Mouse (Mus musculus): Measurements from ENCODE around the gene Nudt8. TPM values are rescaled to one million over a fixed set of nuclear protein-coding genes. Genes with fewer than 3 reads are reported as not detected.
A peak's percentile ranks its signal among the peaks of the same experiment; 100 is the strongest.
"Not testable (repeated sequence)": the region's sequence is repeated elsewhere in the genome, so short reads cannot be mapped to it uniquely, and the experiment has no call there.

Gene Nudt8
- 10 to 100 TPM; 19.2 to 19.6 TPM for total RNA-seq (2021)
- long read RNA-seq, experiment 1, transcript Nudt8-201 (4 exons, 787 nt) = major isoform, 11 of 12 reads
- long read RNA-seq, experiment 1, partial matches to known transcripts = 1 of 12 reads
- long read RNA-seq, experiment 1, other reads (novel, unspliced or antisense) = 0 of 12 reads
- long read RNA-seq, experiment 2, transcript Nudt8-202 (3 exons, 1,082 nt) = minor isoform, 5 of 20 reads
- long read RNA-seq, experiment 2, transcript Nudt8-201 (4 exons, 787 nt) = major isoform, 15 of 20 reads
- long read RNA-seq, experiment 2, partial matches to known transcripts = 0 of 20 reads
- long read RNA-seq, experiment 2, other reads (novel, unspliced or antisense) = 0 of 20 reads

DNA sequence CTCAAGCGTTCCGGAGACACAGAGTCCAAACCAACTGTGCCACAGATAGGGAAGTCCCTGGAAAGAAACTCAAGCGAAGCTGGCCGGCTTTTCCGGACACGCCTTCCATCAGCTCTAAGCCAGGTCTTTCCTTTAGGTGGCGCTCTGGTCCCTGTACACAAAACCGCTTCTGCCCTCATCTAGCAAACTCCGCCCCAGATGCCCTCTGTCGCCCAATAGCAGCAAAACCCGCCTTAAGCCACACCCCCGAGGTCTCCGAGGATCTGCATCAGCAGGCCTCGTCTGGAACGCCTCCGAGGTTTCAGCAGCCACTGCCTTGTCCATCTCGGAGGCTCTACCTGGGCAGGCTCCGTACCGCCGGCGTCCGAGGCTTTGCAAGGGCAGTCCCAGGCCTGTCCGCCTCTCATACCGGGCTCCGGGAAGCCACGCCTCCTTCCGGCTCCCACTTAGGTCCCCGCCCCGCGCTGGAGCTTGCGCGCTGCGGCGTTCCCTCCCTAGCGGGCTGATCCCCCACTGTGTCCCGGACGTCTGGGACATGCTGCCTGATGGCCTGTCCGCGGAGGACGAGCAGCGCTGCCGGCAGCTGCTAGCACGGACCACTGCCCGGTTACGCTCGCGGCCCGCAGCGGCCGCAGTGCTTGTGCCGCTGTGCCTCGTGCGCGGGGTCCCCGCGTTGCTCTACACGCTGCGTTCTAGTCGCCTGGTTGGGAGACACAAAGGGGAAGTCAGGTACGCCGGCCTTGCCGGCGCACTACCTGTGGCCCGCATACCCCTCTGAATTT, at the start of gene Nudt8, which contains the start of gene Gm49405:
TSS of gene Nudt8 (plus strand) at position 462 of the 782 bp plus-strand sequence.
TSS of gene Gm49405 (plus strand) at position 508 of the 782 bp plus-strand sequence.
- DNase-seq = peak; percentile 95
- intact Hi-C loops (cut with DNase I; ENCODE audit: low total_unique reads) = no loop called here

DNA sequence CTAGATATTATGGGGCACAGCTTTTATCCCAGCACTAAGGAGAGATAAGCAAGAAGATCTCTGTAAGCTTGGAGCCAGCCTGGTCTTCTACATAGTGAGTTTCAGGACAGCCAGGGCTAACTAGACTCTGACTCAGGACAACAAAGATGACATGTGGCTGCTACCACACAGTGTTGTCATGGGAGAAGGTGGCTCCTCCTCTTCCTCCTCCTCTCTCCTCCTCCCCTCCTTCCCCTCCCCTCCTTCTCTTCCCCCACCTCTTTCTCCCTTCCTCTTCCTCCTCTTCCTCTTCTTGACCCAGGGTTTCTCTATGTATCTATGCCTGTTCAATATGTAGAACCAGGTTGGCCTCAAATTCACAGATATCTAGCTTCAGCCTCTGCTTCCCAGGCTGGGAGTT, 48.9 kb upstream of the Nudt8 start:
- intact Hi-C loops (cut with DNase I; ENCODE audit: low total_unique reads) = no loop called here
- DNase-seq = no peak

DNA sequence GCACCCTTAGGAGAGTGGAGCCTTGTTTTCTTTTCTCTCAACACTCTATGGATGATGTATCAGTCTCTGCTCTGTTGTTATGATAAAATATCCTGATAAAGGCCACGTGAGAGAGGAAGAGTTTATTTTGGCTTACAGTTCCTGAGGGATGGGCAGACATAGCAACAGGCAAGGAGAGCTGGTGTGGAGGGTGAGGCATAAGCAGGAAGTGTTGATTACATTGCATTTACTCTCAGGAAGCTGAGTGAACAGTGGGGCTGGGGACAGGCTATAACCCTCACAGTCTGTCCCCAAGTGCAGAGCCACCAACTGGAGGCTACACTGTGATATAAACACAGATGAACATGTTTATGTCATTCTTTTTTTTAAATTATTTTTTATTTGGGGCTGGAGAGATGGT, 48.3 kb upstream of the Nudt8 start:
- no peak for DNase-seq
- intact Hi-C loops (cut with DNase I; ENCODE audit: low total_unique reads) = no loop called here

DNA sequence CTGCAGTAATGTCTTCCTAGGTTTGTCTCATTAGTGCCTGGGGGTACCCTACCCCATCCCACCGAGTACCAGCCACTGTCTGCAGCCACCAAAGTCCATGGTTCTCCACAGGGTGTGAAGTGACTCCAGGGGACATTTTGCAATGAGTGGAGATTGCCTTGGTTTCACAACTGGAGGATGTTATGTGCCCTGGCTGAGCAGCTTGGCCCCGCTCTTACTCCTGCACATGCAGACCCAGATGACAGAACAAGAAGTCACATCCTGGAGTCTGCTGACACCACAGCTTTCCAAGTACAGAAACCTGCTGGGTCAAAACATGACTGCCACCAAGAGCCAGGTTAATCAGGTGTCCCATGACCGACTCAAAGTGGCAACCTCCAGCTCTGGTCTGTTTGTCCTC, 45.3 kb upstream of the Nudt8 start:
- DNase-seq = no peak
- intact Hi-C loops (cut with DNase I; ENCODE audit: low total_unique reads) = no loop called here

DNA sequence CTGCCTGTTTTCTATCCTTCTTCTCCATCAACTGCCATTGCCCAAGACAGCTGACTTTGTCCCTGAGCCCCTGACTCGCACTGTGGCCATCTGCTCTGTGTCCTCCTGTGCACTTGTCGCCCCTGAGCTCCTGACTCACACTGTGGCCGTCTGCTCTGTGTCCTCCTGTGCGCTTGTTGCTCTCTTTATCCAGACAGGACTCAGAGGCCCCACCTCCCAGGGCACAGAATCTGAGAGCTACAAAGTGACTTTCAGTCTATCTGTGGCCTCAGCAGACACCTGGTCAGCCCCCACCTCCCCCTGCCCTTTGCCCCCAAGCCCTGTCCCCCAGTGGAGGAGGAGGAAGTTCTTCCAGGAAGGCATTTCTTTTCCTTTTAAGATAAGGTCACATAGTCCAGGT, 44.6 kb upstream of the Nudt8 start:
- DNase-seq = no peak
- intact Hi-C loops (cut with DNase I; ENCODE audit: low total_unique reads) = no loop called here

DNA sequence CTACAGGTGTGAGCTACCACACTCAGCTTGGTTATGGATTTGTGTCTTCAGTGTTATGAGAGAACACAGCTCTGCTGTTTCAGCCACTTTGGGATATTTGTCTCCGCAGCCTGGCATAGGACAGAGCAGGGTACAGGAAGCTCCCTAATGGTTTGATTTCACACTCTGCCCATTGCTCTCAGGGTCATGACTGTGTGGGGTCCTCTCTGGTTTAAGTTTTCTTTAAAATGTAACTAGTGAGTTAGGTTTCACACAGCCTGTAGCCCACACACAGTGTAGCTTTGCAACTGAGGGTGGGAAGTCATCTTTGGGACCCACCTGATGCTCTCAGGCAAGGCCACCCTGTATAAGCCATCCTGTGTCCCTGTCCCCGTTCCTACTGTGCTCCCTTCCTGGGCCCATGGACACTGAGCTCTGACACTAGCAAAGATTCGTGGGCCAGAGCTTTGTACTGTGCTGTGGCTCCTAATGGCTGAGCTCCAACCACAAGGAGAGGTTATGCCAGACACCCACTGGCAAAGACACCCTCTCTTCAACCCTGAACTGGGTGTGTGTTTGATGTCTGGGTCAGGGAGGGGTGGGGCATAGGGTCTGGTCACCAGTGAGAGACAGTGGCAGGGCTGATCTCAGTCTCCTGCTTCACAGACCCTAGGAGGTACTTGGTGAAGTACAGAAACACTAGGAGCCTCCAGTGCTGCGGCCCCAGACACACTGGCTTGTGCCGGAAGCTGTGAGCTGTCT, 42.9 kb upstream of the Nudt8 start:
- DNase-seq; intact Hi-C loops (cut with DNase I; ENCODE audit: low total_unique reads): not testable (repeated sequence)

DNA sequence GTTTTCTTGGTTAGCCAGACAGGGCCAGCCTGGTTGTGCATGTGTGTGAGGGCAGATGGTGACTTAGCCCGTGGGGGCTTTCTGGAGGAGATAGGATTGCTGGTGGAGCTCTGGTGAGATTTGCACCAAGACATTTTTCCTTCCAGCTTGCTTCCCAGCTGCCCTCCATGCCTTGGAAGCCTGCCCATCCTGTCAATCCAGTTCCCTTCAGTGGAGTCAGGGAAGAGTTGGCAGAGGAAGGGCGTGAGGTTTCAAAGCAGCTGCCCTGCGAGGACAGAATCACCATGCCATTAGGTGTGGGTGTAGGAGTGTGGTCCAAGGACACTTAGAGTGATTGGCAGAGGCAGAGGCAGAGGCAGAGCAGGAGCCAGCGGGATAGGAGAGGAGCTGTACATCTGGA, 41.9 kb upstream of the Nudt8 start, which contains the start of gene Aldh3b3:
TSS of gene Aldh3b3 (plus strand) at position 176 of the 400 bp plus-strand sequence.
- intact Hi-C loops (cut with DNase I; ENCODE audit: low total_unique reads) = no loop called here
- no peak for DNase-seq

DNA sequence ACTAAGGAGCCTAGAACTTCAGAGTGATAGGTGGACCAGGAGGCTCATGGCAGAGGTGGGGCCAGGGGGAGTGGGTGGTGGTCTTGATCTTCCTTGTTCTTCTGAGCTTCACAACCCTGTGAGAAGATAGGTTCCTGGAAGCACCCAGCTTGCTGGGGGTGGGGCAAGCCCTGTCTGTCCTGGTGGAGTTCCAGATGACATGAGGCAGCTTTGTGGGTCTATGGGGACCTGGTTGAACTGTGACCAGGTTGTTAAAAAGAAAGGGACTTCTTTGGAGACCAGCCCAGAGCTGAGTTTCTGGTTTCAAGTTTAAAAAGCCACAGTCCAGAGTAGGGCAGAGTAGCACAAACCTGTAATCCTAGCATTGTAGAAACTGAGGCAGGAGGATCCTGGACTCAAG, 41.4 kb upstream of the Nudt8 start:
- no peak for DNase-seq

DNA sequence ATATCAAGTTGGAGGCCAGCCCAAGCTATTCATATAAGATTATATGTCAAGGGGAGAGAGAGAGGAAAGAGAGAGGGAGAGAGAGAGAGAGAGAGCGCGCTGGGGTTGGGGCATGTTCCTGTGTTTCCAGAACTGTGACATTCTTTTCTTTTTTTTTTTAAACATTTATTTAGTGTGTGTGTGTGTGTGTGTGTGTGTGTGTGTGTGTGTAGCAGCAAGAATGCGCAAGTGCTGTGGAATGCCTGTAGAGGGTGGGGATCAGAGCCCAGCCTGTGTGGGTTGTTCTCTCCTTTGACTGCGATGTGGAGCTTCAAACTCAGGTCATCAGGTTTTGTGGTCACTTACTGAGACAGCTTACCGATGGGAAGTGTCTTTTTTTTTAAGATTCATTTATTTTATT, 40.2 kb upstream of the Nudt8 start:
- intact Hi-C loops (cut with DNase I; ENCODE audit: low total_unique reads) = no loop called here
- no peak for DNase-seq

More for the DNA sequence above, 41.4 kb upstream of the Nudt8 start:
- intact Hi-C loops (cut with DNase I; ENCODE audit: low total_unique reads) = no loop called here

DNA sequence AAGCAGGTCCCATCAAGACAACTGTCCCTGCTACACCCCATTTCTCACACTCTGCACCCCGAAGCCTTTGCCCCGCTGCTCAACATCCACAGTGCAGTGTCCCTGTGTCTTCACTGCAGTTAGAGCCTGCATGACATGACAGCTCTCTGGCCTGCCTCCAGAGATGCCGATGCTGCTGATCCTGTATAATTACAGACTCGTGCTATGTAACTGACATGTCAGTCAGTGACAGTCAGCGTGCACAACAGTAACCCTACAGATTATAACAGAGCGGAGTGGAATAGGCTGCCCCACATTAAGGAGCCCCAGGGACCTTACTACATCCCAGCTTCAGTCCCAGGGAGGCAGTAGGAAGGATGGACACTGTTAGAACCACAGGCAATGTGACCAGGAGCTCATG, 38.6 kb upstream of the Nudt8 start:
- intact Hi-C loops (cut with DNase I; ENCODE audit: low total_unique reads); DNase-seq: not testable (repeated sequence)

DNA sequence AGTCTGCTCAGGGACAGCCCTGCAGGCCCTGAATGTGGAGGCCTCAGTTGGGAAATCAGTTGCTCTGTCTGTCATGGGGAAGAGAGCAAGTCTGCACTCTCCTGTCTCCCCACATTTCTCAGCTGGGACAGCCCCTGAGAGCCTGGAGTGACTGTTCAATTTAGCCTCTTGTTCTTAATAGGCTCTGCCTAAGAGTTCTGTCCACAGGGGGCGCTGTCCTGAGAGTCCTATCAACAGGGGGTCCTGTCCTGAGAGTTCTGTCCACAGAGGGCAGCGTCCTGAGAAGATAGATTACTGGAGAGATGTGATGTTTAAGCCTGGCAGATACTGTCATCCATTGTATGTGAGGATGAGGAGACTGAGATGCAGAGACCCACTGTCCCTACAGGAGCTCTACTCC, 37.9 kb upstream of the Nudt8 start:
- intact Hi-C loops (cut with DNase I; ENCODE audit: low total_unique reads) = no loop called here
- no peak for DNase-seq

DNA sequence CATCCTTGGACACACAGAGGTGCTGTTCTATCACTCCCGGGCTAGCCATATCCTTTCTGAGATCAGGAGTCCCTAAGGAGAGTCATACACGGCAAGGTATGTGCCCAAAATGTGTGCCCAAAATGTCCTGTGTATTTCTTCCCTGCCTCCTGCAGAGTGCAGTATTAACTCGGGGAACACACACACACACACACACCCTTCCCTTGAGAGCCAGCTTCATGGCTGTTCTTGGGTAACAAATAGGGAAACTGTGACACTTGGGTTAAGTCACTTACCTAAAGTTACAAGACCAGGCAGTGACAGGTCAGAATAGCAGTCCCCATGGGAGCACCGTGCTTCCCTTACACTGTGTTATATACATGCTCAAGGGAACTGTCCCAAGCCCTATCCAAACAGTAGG, 36.4 kb upstream of the Nudt8 start:
- intact Hi-C loops (cut with DNase I; ENCODE audit: low total_unique reads) = no loop called here

DNA sequence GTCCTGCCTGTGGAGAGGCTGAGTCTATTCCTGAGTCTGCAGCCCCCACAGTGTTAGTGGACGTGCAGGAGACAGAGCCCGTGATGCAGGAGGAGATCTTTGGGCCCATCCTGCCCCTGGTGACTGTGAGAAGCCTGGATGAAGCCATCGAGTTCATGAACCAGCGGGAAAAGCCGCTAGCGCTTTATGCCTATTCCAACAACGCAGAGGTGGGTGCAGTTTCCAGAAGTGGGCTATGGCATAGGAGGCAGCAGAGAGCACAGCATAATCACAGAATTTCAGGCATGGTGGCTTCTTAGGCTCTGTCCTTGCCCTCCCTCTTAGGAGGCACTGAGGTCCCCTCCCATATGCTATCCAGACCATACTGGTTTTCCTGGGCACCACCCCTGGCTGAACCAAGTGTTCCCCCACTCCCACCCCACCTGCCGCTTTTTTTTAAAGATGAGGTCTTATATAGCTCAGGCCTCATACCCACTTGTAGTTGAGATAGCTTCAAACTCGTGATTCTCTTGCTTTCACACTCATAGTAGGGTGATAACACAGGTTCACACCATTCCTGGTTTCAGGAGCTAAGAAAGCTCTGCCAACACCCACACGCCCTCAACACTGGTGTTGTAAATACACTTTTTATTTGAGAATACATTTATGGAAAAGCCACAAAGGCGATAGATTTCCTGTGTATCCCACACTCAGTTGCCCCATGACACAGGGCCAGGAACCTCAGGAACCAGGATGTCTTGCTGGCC, 33.9 kb upstream of the Nudt8 start:
- intact Hi-C loops (cut with DNase I; ENCODE audit: low total_unique reads) = no loop called here

More for the DNA sequence above, 36.4 kb upstream of the Nudt8 start:
- no peak for DNase-seq

DNA sequence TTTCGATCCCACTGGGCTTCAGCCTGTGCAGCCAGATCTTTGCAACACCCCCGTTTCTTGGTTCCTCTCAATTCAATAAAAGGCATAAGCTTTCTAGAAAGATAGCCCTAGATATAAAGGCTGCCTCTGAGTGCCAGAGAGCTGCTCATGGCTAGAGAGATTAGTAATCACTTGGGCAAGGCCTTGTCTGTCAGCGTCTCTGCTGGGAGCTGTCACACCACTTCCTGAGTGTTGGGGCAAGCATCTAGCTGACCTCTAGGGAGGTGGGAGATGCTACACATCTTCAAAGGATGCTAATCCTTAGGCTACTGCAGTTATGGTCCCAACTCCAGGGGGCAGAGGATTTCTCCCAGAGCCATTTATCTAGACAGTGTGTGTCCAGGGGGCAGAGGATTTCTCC, 33.1 kb upstream of the Nudt8 start:
- intact Hi-C loops (cut with DNase I; ENCODE audit: low total_unique reads) = no loop called here
- no peak for DNase-seq

More for the DNA sequence above, 33.9 kb upstream of the Nudt8 start:
- DNase-seq = no peak

DNA sequence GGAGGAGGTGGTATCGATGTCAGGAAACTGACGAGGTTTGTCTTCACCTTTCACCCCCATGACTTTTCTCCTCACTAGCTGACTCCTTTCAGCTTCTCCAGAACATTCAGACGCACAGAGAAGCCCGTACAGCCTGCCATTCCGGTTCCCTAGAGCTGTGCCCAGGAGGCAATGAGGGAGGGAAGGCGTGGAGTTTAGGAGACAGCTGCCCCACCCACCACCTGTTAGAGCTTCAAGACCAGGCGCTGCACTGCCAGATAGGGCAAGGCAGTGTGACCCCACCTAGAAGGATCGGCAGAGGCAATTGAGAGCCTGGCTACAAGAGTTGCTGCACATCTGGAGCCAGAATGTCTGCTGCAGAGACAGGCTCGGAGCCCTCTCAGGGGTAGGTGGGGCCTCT, 28.2 kb upstream of the Nudt8 start, which contains the start of gene Aldh3b2:
TSS of gene Aldh3b2 (plus strand) at position 100 of the 400 bp plus-strand sequence.
- intact Hi-C loops (cut with DNase I; ENCODE audit: low total_unique reads) = no loop called here
- DNase-seq = no peak

DNA sequence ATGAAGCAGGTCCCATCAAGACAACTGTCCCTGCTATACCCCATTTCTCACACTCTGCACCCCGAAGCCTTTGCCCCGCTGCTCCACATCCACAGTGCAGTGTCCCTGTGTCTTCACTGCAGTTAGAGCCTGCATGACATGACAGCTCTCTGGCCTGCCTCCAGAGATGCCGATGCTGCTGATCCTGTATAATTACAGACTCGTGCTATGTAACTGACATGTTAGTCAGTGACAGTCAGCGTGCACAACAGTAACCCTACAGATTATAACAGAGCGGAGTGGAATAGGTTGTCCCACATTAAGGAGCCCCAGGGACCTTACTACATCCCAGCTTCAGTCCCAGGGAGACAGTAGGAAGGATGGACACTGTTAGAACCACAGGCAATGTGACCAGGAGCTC, 25.8 kb upstream of the Nudt8 start:
- DNase-seq; intact Hi-C loops (cut with DNase I; ENCODE audit: low total_unique reads): not testable (repeated sequence)

DNA sequence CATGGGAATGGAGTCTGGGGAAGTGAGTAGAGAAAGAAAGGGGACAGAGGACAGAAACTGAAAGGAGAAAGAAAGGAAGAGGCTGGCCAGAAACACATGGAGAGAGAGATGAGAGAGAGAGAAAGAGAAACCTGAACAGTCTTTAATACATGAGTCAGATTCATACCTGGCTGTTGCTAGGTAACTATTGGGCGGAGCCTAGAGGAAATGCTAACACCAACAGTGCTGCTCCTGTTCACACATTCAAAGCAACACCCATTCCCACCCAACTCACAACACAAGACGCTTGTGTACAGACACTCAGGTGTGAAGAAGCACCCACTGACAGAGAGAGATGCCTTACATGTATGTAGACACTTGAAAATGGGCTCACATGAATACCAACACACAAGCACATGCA, 24.5 kb upstream of the Nudt8 start:
- intact Hi-C loops (cut with DNase I; ENCODE audit: low total_unique reads) = no loop called here
- no peak for DNase-seq

DNA sequence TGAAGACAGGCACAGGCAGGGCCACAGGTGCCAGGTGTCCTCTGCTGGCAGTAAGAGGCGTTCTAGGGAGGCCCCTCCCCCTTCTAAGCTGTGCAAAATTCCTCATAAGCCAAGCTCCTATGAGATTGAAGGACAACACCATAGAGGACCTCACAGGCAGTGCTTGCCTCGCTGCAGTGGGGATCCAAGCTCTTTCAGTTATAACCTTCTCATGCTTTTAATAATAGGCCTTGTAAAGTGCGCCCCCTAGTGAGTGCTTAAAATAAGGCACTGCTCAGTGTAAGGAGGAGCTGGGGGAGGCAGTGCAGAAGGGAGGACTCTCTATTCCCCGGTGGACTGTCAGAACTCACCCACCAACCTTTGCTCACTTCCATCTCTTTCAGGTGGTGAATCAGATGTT, 20.1 kb upstream of the Nudt8 start:
- DNase-seq = peak; percentile 75
- intact Hi-C loops (cut with DNase I; ENCODE audit: low total_unique reads) = loop anchor here (2.0 kb wide), 1 partner anchor 34 kb away; no protein-coding TSS in a partner anchor

DNA sequence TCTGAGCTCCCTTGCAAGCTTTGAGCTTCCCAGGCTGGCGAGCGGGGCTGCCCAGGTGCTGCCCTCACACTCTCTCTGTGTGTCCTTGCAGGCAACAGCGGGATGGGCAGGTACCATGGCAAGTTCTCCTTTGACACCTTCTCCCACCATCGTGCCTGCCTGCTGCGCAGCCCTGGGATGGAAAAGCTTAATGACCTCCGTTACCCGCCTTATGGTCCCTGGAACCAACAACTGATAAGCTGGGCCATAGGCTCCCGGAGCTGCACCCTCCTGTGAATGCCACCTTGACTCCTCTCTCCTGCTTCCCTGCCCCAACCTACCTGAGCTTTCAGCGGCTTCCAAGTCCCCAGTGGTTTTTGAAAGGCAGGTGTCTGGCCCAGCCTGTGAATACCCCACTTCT, 19.5 kb upstream of the Nudt8 start:
- DNase-seq = no peak
- intact Hi-C loops (cut with DNase I; ENCODE audit: low total_unique reads) = loop anchor here (2.0 kb wide), 1 partner anchor 34 kb away; no protein-coding TSS in a partner anchor
